ENCODE assay signal across 11 mouse cellular contexts in the genomic region with DNA sequence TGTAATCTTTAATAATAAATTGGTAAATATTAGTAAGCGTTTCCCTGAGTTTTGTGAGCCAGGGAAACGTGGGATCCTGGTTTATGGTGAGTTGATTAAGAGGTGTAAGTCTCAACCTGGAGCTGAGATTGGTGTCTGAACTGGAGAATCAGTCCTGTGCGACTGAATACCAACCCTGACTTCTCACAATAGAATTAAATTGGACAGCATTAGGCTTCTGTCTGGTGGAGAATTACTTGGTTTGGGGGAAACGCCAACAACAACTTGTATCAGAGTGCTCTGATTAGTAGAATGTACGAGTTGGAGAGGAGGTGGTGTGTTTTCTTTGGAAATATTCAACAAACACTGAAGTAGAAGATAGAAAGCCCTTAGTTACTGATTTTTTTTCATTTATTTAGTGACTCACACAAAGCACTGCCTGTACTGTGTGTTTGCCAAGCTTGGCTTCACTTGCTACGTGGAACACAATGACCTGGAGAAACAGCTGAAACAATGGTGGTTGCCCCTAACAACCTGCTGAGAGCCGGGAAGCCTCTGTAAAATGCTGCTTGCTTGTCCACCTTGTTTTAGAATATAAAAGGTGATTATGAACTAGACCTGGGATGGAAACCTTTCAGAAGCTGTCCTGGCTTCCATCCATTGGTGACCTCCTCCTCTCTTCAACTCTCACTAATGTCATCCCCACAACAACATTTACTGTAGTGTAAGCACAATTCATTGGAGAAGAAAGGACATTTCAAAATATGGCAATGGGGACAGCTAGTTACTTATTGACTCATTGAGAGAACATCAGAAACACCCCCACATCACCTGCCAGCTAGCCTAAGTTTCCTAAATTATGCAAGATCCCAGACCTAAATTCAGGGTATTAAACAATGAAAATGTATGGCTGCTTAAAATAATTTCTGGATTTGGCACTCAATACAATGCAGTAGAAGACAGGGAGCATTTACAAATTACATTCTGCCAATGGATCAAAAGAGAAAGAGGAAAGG.
DNase-seq lines count a peak whose midpoint lies in the region; ATAC-seq and TF ChIP-seq lines count a peak whose summit lies in the region.
"Had no signal": no experiment of that assay in that cellular context is flagged by ENCODE, and none has a peak within 500 bp of the region (broad histone marks: within the 10 kb centered on the region; RNA-seq: fewer than 3 reads in every experiment).

No protein-coding gene starts in this region.

- peak; percentile 14 for DNase-seq in embryonic facial prominence, embryonic 14.5 days (ENCODE audit: low spot score)
- no peak for DNase-seq in embryonic facial prominence, embryonic 10.5 days (ENCODE audit: low spot score)
- peak; percentile 23 for DNase-seq in midbrain, embryonic 10.5 days (ENCODE audit: low spot score)
- DNase-seq in hindbrain, postnatal 0 days (ENCODE audit: low spot score): peak; percentile 42
- no peak for DNase-seq in c-Kit-positive CD71-positive TER-119-positive erythroid progenitor cells, embryonic 14.5 days (ENCODE audit: low spot score)
- DNase-seq in kidney, adult 18-20 months: no peak
- DNase-seq: thymus, postnatal 36 days had no signal

- no peak overlapping the region for H3K4me2 ChIP-seq in embryonic facial prominence, embryonic 14.5 days (ENCODE audit: low read depth, low read length)
- no peak overlapping the region for H3K4me2 ChIP-seq in midbrain, embryonic 15.5 days
- no peak overlapping the region for H3K4me2 ChIP-seq in hindbrain, postnatal 0 days (ENCODE audit: low read depth, low read length)
- H3K4me2 ChIP-seq in stomach, embryonic 14.5 days (replicated peaks; ENCODE audit: low read depth, low read length): no peak overlapping the region
- H3K4me2 ChIP-seq: limb, embryonic 12.5 days had no signal

- no peaks in the 10 kb centered on the region for H3K4me1 ChIP-seq in embryonic facial prominence, embryonic 14.5 days (ENCODE audit: control insufficient read depth, insufficient read depth, low read length)
- H3K4me1 ChIP-seq in embryonic facial prominence, embryonic 10.5 days: no peaks in the 10 kb centered on the region
- H3K4me1 ChIP-seq in midbrain, embryonic 10.5 days: peaks cover 13% of the 10 kb centered on the region
- H3K4me1 ChIP-seq in midbrain, embryonic 15.5 days: no peaks in the 10 kb centered on the region
- no peaks in the 10 kb centered on the region for H3K4me1 ChIP-seq in hindbrain, postnatal 0 days (ENCODE audit: insufficient read depth, low read length)
- H3K4me1 ChIP-seq in stomach, embryonic 14.5 days (ENCODE audit: control insufficient read depth, insufficient read depth, low read length): no peaks in the 10 kb centered on the region
- H3K4me1 ChIP-seq: limb, embryonic 12.5 days had no signal

- ATAC-seq in embryonic facial prominence, embryonic 14.5 days (ENCODE audit: low read depth): 0 out of 2 replicates have a peak, but pooled peaks have one; percentile 33
- no peak for ATAC-seq in midbrain, embryonic 15.5 days (replicated peaks)
- ATAC-seq in hindbrain, postnatal 0 days: 0 out of 2 replicates have a peak, but pooled peaks have one; percentile 27
- peak; percentile 69; the same call in 1 of the 2 replicates for ATAC-seq in stomach, embryonic 14.5 days (ENCODE audit: insufficient number of reproducible peaks, insufficient read depth, low FRiP score, low read depth)

- no peak overlapping the region for H3K4me3 ChIP-seq in embryonic facial prominence, embryonic 14.5 days (ENCODE audit: low read depth, low read length)
- no peak overlapping the region for H3K4me3 ChIP-seq in embryonic facial prominence, embryonic 10.5 days
- no peak overlapping the region for H3K4me3 ChIP-seq in midbrain, embryonic 10.5 days
- H3K4me3 ChIP-seq in midbrain, embryonic 15.5 days: no peak overlapping the region
- H3K4me3 ChIP-seq in hindbrain, postnatal 0 days (ENCODE audit: low read length): no peak overlapping the region
- no peak overlapping the region for H3K4me3 ChIP-seq in stomach, embryonic 14.5 days (ENCODE audit: low read depth, low read length)
- H3K4me3 ChIP-seq: erythroblast, embryonic 14.5 days; limb, embryonic 12.5 days had no signal

- H3K36me3 ChIP-seq in embryonic facial prominence, embryonic 14.5 days (ENCODE audit: control insufficient read depth, insufficient read depth, low read length): no peaks in the 10 kb centered on the region
- no peaks in the 10 kb centered on the region for H3K36me3 ChIP-seq in embryonic facial prominence, embryonic 10.5 days (replicated peaks)
- no peaks in the 10 kb centered on the region for H3K36me3 ChIP-seq in midbrain, embryonic 10.5 days
- H3K36me3 ChIP-seq in midbrain, embryonic 15.5 days (replicated peaks): no peaks in the 10 kb centered on the region
- no peaks in the 10 kb centered on the region for H3K36me3 ChIP-seq in hindbrain, postnatal 0 days (ENCODE audit: insufficient read depth, low read length)
- H3K36me3 ChIP-seq in stomach, embryonic 14.5 days (ENCODE audit: control insufficient read depth, insufficient read depth, low read length): no peaks in the 10 kb centered on the region
- H3K36me3 ChIP-seq: limb, embryonic 12.5 days had no signal

- TF ChIP-seq CTCF in hindbrain, postnatal 0 days (IDR thresholded peaks at IDR 0.05; ENCODE audit: low read depth): no peak

- H3K9ac ChIP-seq in embryonic facial prominence, embryonic 14.5 days (ENCODE audit: low read depth, low read length): no peak overlapping the region
- H3K9ac ChIP-seq in midbrain, embryonic 15.5 days: no peak overlapping the region
- H3K9ac ChIP-seq in hindbrain, postnatal 0 days (replicated peaks; ENCODE audit: low read length): no peak overlapping the region
- no peak overlapping the region for H3K9ac ChIP-seq in stomach, embryonic 14.5 days (replicated peaks; ENCODE audit: low read depth, low read length)
- H3K9ac ChIP-seq: limb, embryonic 12.5 days had no signal

- WGBS in embryonic facial prominence, embryonic 14.5 days: 64% methylated on average over 7 of the region's 7 CpGs
- 69% methylated on average over 7 of the region's 7 CpGs for WGBS in embryonic facial prominence, embryonic 10.5 days
- 44% methylated on average over 7 of the region's 7 CpGs for WGBS in midbrain, embryonic 10.5 days
- WGBS in midbrain, embryonic 15.5 days: 34% methylated on average over 7 of the region's 7 CpGs
- 32% methylated on average over 7 of the region's 7 CpGs for whole genome bisulfite sequencing in hindbrain, postnatal 0 days
- 58% methylated on average over 7 of the region's 7 CpGs for WGBS in stomach, embryonic 14.5 days

- no peak overlapping the region for H3K27ac ChIP-seq in embryonic facial prominence, embryonic 14.5 days (replicated peaks; ENCODE audit: low read depth, low read length)
- no peak overlapping the region for H3K27ac ChIP-seq in embryonic facial prominence, embryonic 10.5 days (replicated peaks)
- H3K27ac ChIP-seq in midbrain, embryonic 10.5 days (replicated peaks): peak overlapping the region; percentile 59; the same call in 1 of the 2 replicates
- H3K27ac ChIP-seq in midbrain, embryonic 15.5 days: no peak overlapping the region
- H3K27ac ChIP-seq in hindbrain, postnatal 0 days: no peak overlapping the region; the same call in 1 of the 2 replicates
- no peak overlapping the region for H3K27ac ChIP-seq in stomach, embryonic 14.5 days (ENCODE audit: low read length)
- H3K27ac ChIP-seq: limb, embryonic 12.5 days had no signal

- no peaks in the 10 kb centered on the region for H3K9me3 ChIP-seq in embryonic facial prominence, embryonic 14.5 days (ENCODE audit: control insufficient read depth, low read length)
- no peaks in the 10 kb centered on the region for H3K9me3 ChIP-seq in embryonic facial prominence, embryonic 10.5 days
- H3K9me3 ChIP-seq in midbrain, embryonic 10.5 days (replicated peaks): no peaks in the 10 kb centered on the region
- no peaks in the 10 kb centered on the region for H3K9me3 ChIP-seq in midbrain, embryonic 15.5 days
- no peaks in the 10 kb centered on the region for H3K9me3 ChIP-seq in hindbrain, postnatal 0 days (ENCODE audit: low read length)
- no peaks in the 10 kb centered on the region for H3K9me3 ChIP-seq in stomach, embryonic 14.5 days (ENCODE audit: control insufficient read depth, low read depth, low read length)
- H3K9me3 ChIP-seq: limb, embryonic 12.5 days had no signal

- no peaks in the 10 kb centered on the region for H3K27me3 ChIP-seq in embryonic facial prominence, embryonic 14.5 days (replicated peaks; ENCODE audit: control insufficient read depth, insufficient read depth, low read length)
- no peaks in the 10 kb centered on the region for H3K27me3 ChIP-seq in embryonic facial prominence, embryonic 10.5 days (replicated peaks; ENCODE audit: low read depth, poor library complexity, severe bottlenecking)
- H3K27me3 ChIP-seq in midbrain, embryonic 10.5 days (ENCODE audit: low read depth, poor library complexity, severe bottlenecking): no peaks in the 10 kb centered on the region
- H3K27me3 ChIP-seq in midbrain, embryonic 15.5 days (replicated peaks): no peaks in the 10 kb centered on the region
- H3K27me3 ChIP-seq in hindbrain, postnatal 0 days (ENCODE audit: insufficient read depth, low read length): no peaks in the 10 kb centered on the region
- H3K27me3 ChIP-seq in stomach, embryonic 14.5 days (ENCODE audit: control insufficient read depth, insufficient read depth, low read length): no peaks in the 10 kb centered on the region
- H3K27me3 ChIP-seq: limb, embryonic 12.5 days had no signal

Comparison
In these comparisons a context has a peak if more than half of its experiments do, and no peak if none do; other contexts are left out.
1. DNase-seq: peak in embryonic facial prominence, embryonic 14.5 days (single experiment), midbrain, embryonic 10.5 days (single experiment) and hindbrain, postnatal 0 days (single experiment); none in embryonic facial prominence, embryonic 10.5 days (single experiment), c-Kit-positive CD71-positive TER-119-positive erythroid progenitor cells, embryonic 14.5 days (single experiment) and kidney, adult 18-20 months (single experiment).